Mouse (Mus musculus) right cerebral cortex, postnatal 25 days (tissue): Measurements from ENCODE around the gene Amy2a3.
"Not testable (repeated sequence)": the region's sequence is repeated elsewhere in the genome, so short reads cannot be mapped to it uniquely, and the experiment has no call there.

Experiments used
- DNase-seq: peaks from one replicate; pipeline ENCODE4 v3.0.0; 2022

Amy2a3 gene

GRCm38 (mm10) chr3:113323952-113324351 is at the start of gene Amy2a3:
TSS of gene Amy2a3 (minus strand) at chr3:113324052.
- not testable (repeated sequence) for DNase-seq

- not testable (repeated sequence) for DNase-seq
Measured at GRCm38 (mm10) chr3:113356558-113356957, 32.7 kb upstream of the Amy2a3 start, which contains the start of gene Amy2a2. TSS of gene Amy2a2 (minus strand) at chr3:113356658.

- not testable (repeated sequence) for DNase-seq
Measured at GRCm38 (mm10) chr3:113345484-113345883, 21.6 kb upstream of the Amy2a3 start.

GRCm38 (mm10) chr3:113312937-113313336 is 10.9 kb downstream of the Amy2a3 start:
- DNase-seq: not testable (repeated sequence)

- not testable (repeated sequence) for DNase-seq
Measured at GRCm38 (mm10) chr3:113291349-113291748, 32.5 kb downstream of the Amy2a3 start, which contains the start of gene Amy2a4. TSS of gene Amy2a4 (minus strand) at chr3:113291449.

- DNase-seq: not testable (repeated sequence)
Measured at GRCm38 (mm10) chr3:113280285-113280684, 43.6 kb downstream of the Amy2a3 start.

- DNase-seq: not testable (repeated sequence)
Measured at GRCm38 (mm10) chr3:113279586-113279985, 44.3 kb downstream of the Amy2a3 start.
